Mouse (Mus musculus) intestine, embryonic 14.5 days (tissue): ENCODE data around the gene Cadps2. TPM values are rescaled to one million over a fixed set of nuclear protein-coding genes. Genes with fewer than 3 reads are reported as not detected.

Experiments
- ATAC-seq: fragments of 200-750 bp; cut with Nextera tagmentation; replicated peaks from 2 replicates; pipeline ENCODE4 v1.8.0; 2017; ENCODE audit warnings: low read depth, moderate number of reproducible peaks, moderate TSS enrichment, moderate library complexity; ENCODE audit not compliant: low FRiP score, low TSS enrichment
- DNase-seq: peaks from one replicate; pipeline ENCODE4 v3.0.0-alpha.2; 2018; ENCODE audit warnings: low spot score
- H3K27ac ChIP-seq: fragments of 300-500 bp; sonication (generic); 2 replicates; pipeline ENCODE4 v1.5.1; 2014; ENCODE audit warnings: low read depth, mild to moderate bottlenecking, control low read depth
- H3K27me3 ChIP-seq: fragments of 300-500 bp; sonication (generic); replicated peaks from 2 replicates; pipeline ENCODE4 v1.6.1; 2014; ENCODE audit warnings: low read length, control low read depth; ENCODE audit not compliant: control insufficient read depth, insufficient read depth
- H3K36me3 ChIP-seq: fragments of 300-500 bp; sonication (generic); 2 replicates; pipeline ENCODE4 v1.6.1; 2014; ENCODE audit warnings: low read length, control low read depth; ENCODE audit not compliant: control insufficient read depth, insufficient read depth
- H3K4me1 ChIP-seq: fragments of 300-500 bp; sonication (generic); replicated peaks from 2 replicates; pipeline ENCODE4 v1.6.1; 2014; ENCODE audit warnings: low read length, control low read depth, mixed read lengths; ENCODE audit not compliant: control insufficient read depth, insufficient read depth
- H3K4me2 ChIP-seq: fragments of 300-500 bp; sonication (generic); 2 replicates; pipeline ENCODE4 v1.6.1; 2014; ENCODE audit warnings: low read length
- H3K4me3 ChIP-seq: fragments of 300-500 bp; sonication (generic); 2 replicates; pipeline ENCODE4 v1.5.1; 2014; ENCODE audit warnings: low read depth, low read length, control low read depth, mixed read lengths
- H3K9ac ChIP-seq: fragments of 300-500 bp; sonication (generic); 2 replicates; pipeline ENCODE4 v1.6.1; 2014; ENCODE audit warnings: mild to moderate bottlenecking, low read length
- H3K9me3 ChIP-seq: fragments of 300-500 bp; sonication (generic); 2 replicates; pipeline ENCODE4 v1.6.1; 2016; ENCODE audit warnings: low read length, control low read depth; ENCODE audit not compliant: control insufficient read depth
- WGBS: fragments of 180-500 bp; shearing (Covaris S2); extraction: QIAGEN DNeasy Blood & Tissue Kit; methylation state at CpG from one replicate; pipeline ENCODE4 v1.1.7; 2014; 5-methylcytosine and 5-hydroxymethylcytosine counted together
- polyA plus RNA-seq: library from polyadenylated mRNA; unstranded; fragments of >200 nt; fragmentation: Nextera tagmentation; extraction: Ambion mirVana; gene quantifications from 2 replicates; pipeline ENCODE4 v1.2.1, GENCODE M21; 2014

Cadps2 gene
- polyA plus RNA-seq, 1 experiment from 2014 or later: 1.2 TPM

GRCm38 (mm10) chr6:23410256-23411049, 428.8 kb downstream of the Cadps2 start:
- H3K4me1 ChIP-seq: no peaks in the 10 kb centered on the region
- no peak for DNase-seq
- no peak overlapping the region for H3K27ac ChIP-seq
- no peak overlapping the region for H3K9ac ChIP-seq
- H3K27me3 ChIP-seq: no peaks in the 10 kb centered on the region
- H3K4me3 ChIP-seq: no peak overlapping the region
- ATAC-seq: no peak
- WGBS: 8% methylated on average over 12 of the region's 12 CpGs
- H3K9me3 ChIP-seq: no peaks in the 10 kb centered on the region
- no peak overlapping the region for H3K4me2 ChIP-seq
- no peaks in the 10 kb centered on the region for H3K36me3 ChIP-seq

DNA sequence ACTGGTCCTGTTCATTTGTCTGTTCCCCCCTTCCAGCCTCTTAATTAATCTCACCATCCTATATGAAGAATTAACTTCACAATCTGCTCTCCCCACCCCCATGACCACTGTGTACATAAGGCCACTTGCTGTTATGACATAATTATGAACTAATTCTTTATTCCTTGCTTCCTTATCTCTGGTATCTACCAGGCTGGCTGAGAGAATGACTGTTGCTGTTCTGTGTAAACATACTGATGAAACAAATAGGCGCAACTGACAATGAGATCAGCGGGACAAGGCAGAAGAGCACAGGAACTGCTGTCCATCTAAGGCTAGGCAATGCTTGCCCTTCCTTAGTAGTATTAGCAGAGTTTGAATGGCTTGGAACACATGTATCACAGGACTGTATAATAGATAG, 445.1 kb downstream of the Cadps2 start:
- H3K27me3 ChIP-seq: no peaks in the 10 kb centered on the region
- H3K4me1 ChIP-seq: no peaks in the 10 kb centered on the region
- no peak overlapping the region for H3K4me3 ChIP-seq
- H3K9ac ChIP-seq: no peak overlapping the region
- WGBS: 68% methylated on average over 2 of the region's 2 CpGs
- ATAC-seq (no peak), DNase-seq (no peak)
- no peak overlapping the region for H3K27ac ChIP-seq
- H3K9me3 ChIP-seq: no peaks in the 10 kb centered on the region
- H3K36me3 ChIP-seq: no peaks in the 10 kb centered on the region
- no peak overlapping the region for H3K4me2 ChIP-seq

DNA sequence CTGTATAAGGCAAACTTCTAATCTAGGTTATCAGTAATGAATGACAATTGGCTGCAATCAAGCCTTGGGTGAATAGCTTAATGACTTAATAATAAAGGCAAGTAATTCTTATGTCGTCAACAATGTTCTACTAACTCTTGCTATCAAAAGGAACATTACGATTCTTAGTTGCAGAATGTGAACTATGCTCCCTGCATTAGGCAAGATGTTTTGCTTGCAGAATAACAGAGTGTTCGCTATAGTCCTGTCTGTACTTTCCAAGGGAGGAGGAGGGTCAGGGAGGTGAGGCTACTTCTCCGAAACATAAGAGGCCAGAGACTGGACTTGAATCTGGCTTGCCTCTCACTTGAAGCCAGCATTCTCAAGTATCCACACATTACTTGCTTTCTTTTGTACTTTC, 446.5 kb downstream of the Cadps2 start:
- ATAC-seq (no peak), DNase-seq (no peak)
- H3K36me3 ChIP-seq: no peaks in the 10 kb centered on the region
- H3K4me3 ChIP-seq: no peak overlapping the region
- no peak overlapping the region for H3K4me2 ChIP-seq
- no peaks in the 10 kb centered on the region for H3K27me3 ChIP-seq
- no peak overlapping the region for H3K27ac ChIP-seq
- no peaks in the 10 kb centered on the region for H3K4me1 ChIP-seq
- 80% methylated on average over 4 of the region's 4 CpGs for WGBS
- H3K9me3 ChIP-seq: no peaks in the 10 kb centered on the region
- no peak overlapping the region for H3K9ac ChIP-seq

DNA sequence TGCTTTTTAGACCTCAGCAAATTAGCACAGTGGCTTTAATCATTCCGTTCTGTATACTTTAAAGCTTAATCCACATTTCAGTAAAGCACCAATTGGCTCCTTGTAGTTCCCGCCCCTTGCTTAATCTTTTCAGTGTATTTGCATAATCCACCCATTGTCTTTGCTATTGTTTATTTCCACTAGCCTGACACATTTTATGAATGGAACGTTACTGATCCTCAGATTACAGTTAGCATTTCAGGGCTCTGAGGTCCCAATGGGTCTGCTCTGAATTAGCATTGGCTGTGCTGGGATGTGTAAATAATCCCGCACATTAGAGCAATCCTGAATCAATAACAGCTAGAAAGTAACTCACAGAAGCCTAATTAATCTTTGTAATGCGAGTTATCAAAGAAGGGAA, 452.5 kb downstream of the Cadps2 start:
- no peaks in the 10 kb centered on the region for H3K9me3 ChIP-seq
- H3K36me3 ChIP-seq: no peaks in the 10 kb centered on the region
- no peak overlapping the region for H3K9ac ChIP-seq
- no peak overlapping the region for H3K4me3 ChIP-seq
- no peaks in the 10 kb centered on the region for H3K27me3 ChIP-seq
- H3K4me1 ChIP-seq: no peaks in the 10 kb centered on the region
- H3K27ac ChIP-seq: no peak overlapping the region
- no peak for ATAC-seq
- WGBS: 49% methylated on average over 5 of the region's 5 CpGs
- no peak for DNase-seq
- H3K4me2 ChIP-seq: no peak overlapping the region

DNA sequence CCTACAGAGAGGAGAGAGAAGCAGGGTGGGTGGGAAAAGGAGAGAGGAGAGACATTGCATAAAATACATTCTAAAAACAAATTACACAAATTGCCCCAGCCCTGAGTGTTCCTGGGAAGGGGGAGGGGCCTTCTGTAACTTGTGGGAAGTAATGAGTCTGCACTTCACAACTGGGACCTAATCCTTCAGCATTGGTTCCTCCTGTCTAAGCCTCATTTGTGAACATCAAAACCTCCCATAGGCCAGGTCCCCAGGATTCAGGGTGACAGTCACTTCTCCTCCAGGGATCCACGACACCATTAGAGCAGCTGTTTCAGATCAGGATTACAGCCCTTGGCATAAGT, 456.2 kb downstream of the Cadps2 start:
- Histone ChIP-seq H3K27ac (no peak overlapping the region), H3K9me3 (no peaks in the 10 kb centered on the region), H3K4me2 (no peak overlapping the region), H3K36me3 (no peaks in the 10 kb centered on the region), H3K27me3 (no peaks in the 10 kb centered on the region), H3K9ac (no peak overlapping the region), H3K4me1 (no peaks in the 10 kb centered on the region), H3K4me3 (no peak overlapping the region)
- ATAC-seq (no peak), DNase-seq (no peak)
- 24% methylated on average over 1 of the region's 1 CpGs for WGBS

DNA sequence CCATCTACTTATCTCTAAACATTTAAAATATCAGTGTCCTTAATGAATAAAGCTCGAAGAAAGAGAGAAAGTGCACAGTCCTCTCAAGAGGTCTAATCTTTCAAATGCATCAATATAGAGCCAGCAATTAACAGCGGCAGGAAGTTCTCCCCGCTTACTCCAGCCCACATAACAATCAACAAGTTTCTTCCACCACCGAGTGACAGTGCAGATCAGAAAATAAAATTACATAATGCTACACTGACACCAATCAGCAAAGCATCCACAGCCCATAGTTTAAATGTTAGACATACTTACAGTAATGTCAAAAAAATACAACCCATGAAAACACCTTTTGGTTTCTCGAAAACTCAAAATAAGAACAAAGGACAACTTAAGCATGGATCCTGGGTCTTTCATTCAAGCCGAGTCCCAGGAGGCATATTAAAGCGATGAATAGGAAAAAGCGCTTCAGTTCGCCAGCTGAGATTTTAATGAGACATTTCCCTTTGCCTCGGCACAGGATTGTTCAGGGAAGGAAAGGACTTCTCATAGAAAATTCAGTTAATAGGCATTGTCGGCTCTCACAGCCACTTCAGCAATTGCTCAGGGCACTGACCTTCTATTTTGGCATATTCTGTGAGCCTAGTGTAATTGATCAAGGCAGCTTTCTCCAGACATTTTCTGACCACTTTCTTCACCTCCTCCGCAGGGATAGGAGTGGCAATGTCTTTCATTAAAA, 456.8 kb downstream of the Cadps2 start:
- DNase-seq: no peak
- no peak overlapping the region for H3K4me3 ChIP-seq
- WGBS: 45% methylated on average over 12 of the region's 12 CpGs
- H3K4me2 ChIP-seq: no peak overlapping the region
- H3K27ac ChIP-seq: no peak overlapping the region
- no peaks in the 10 kb centered on the region for H3K27me3 ChIP-seq
- H3K9ac ChIP-seq: no peak overlapping the region
- no peaks in the 10 kb centered on the region for H3K9me3 ChIP-seq
- H3K4me1 ChIP-seq: no peaks in the 10 kb centered on the region
- H3K36me3 ChIP-seq: no peaks in the 10 kb centered on the region
- ATAC-seq: no peak

DNA sequence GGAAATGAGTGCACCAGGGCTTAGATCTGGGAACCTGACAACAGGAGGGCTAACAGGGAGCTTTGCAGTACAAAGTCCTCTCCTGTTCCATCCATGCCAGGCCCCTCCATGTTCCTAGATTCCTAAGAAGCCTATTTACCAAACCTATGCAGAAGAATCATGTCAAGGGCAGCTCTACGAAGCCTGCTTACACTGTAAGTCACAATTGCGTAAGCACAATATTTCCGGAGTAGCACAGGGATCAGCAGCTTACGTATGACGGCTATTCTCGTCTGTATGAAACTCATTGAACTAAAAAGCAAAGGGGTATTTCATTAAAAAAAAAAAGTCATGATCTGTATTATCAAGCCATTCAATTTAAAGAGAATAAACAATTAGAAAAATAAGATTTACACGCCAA, 462.9 kb downstream of the Cadps2 start:
- 84% methylated on average over 7 of the region's 7 CpGs for WGBS
- no peaks in the 10 kb centered on the region for H3K4me1 ChIP-seq
- ATAC-seq: no peak
- H3K27ac ChIP-seq: no peak overlapping the region
- H3K36me3 ChIP-seq: no peaks in the 10 kb centered on the region
- no peak overlapping the region for H3K4me2 ChIP-seq
- DNase-seq: no peak
- H3K9ac ChIP-seq: no peak overlapping the region
- H3K4me3 ChIP-seq: no peak overlapping the region
- no peaks in the 10 kb centered on the region for H3K27me3 ChIP-seq
- H3K9me3 ChIP-seq: no peaks in the 10 kb centered on the region

DNA sequence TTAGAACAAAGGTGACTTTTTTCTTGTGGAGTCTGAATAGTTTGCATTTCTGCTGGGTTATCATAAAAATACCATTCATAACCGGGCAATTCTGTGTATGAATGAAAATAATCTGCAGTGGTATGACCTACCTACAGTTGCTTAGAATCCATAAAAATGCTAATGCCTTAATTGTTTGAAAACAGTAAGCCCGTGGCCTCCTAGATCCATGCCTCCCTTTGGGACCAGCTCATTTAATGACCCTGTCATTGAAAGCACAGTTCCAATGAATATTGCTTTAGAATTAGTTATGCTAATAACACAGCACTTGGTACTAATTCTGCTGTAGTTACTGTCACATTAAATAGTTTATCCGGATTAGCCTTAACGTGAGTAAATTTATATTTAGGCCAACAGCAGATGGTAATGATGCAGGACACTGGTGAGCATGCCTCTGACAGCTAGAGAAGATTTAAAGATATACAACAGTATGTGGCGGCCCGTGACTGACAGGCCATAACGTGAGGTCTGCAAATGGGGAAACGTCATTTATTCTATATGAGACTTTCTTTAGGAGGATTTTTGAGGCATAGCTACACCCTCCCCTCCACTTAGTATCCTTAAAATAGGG, 477.3 kb downstream of the Cadps2 start:
- Histone ChIP-seq H3K4me2 (no peak overlapping the region), H3K9me3 (no peaks in the 10 kb centered on the region), H3K27ac (no peak overlapping the region), H3K4me3 (no peak overlapping the region), H3K36me3 (no peaks in the 10 kb centered on the region), H3K4me1 (no peaks in the 10 kb centered on the region), H3K9ac (no peak overlapping the region), H3K27me3 (no peaks in the 10 kb centered on the region)
- WGBS: 74% methylated on average over 8 of the region's 8 CpGs
- no peak for DNase-seq
- ATAC-seq: no peak
